Mouse (Mus musculus) layer of hippocampus, adult 11-12 months (tissue): ENCODE results near the gene Olfr665.
"Not testable (repeated sequence)": the region's sequence is repeated elsewhere in the genome, so short reads cannot be mapped to it uniquely, and the experiment has no call there.

ENCODE experiments used
- DNase-seq: peaks from one replicate; pipeline ENCODE4 v3.0.0; 2022; ENCODE audit warnings: low spot score

Gene Olfr665

GRCm38 (mm10) chr7:104877731-104878130 is at the start of gene Olfr665:
TSS of gene Olfr665 (plus strand) at chr7:104878031.
- DNase-seq: no peak

GRCm38 (mm10) chr7:104842503-104842902 is 35.3 kb upstream of the Olfr665 start, which contains the start of gene Usp17lb:
TSS of gene Usp17lb (minus strand) at chr7:104842603.
- no peak for DNase-seq

- DNase-seq: no peak
Measured at GRCm38 (mm10) chr7:104843731-104844287, 34.0 kb upstream of the Olfr665 start.

- DNase-seq: not testable (repeated sequence)
Measured at GRCm38 (mm10) chr7:104851546-104851945, 26.3 kb upstream of the Olfr665 start.

- DNase-seq: no peak
Measured at GRCm38 (mm10) chr7:104855248-104855750, 22.5 kb upstream of the Olfr665 start.

GRCm38 (mm10) chr7:104856709-104857108 is 21.1 kb upstream of the Olfr665 start, which contains the start of gene Usp17la:
TSS of gene Usp17la (plus strand) at chr7:104857009.
- not testable (repeated sequence) for DNase-seq

- no peak for DNase-seq
Measured at GRCm38 (mm10) chr7:104857683-104858082, 20.1 kb upstream of the Olfr665 start.

- DNase-seq: no peak
Measured at GRCm38 (mm10) chr7:104861381-104861780, 16.4 kb upstream of the Olfr665 start.

- no peak for DNase-seq
Measured at GRCm38 (mm10) chr7:104895852-104896251, 18.0 kb downstream of the Olfr665 start, which contains the start of gene Olfr666. TSS of gene Olfr666 (minus strand) at chr7:104895952.

GRCm38 (mm10) chr7:104921382-104921781 is 43.6 kb downstream of the Olfr665 start, which contains the start of gene Olfr667:
TSS of gene Olfr667 (minus strand) at chr7:104921482.
- DNase-seq: no peak

GRCm38 (mm10) chr7:104927957-104928356 is 50.1 kb downstream of the Olfr665 start, which contains the start of gene Olfr668:
TSS of gene Olfr668 (minus strand) at chr7:104928057.
- no peak for DNase-seq
